In the genomic region with DNA sequence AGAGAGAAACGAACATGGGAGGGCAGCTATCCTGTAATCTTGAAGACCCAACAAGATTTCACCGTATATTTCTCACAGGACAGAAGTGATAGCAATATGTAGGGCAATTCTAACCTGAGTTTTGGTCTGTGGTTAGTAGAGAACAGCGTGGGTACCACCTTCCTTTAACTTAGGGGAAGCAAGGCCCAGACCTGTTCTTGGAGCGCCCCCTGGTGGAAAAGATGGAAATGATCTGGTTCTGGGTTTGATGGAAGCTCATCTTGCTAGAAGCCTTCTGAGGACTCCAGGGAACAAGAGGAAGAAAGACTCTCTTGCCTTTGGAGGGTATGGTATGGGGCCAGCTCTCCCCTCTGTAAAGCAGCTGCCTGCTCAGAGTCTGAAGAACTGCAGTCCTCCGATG, we compare ENCODE assay signal across 10 mouse cellular contexts. TPM values are rescaled to one million over a fixed set of nuclear protein-coding genes. Genes with fewer than 3 reads are reported as not detected.
A peak's percentile ranks its signal among the peaks of the same experiment; 100 is the strongest.
DNase-seq lines count a peak whose midpoint lies in the region; ATAC-seq and TF ChIP-seq lines count a peak whose summit lies in the region.
"Had no signal": no experiment of that assay in that cellular context is flagged by ENCODE, and none has a peak within 500 bp of the region (broad histone marks: within the 10 kb centered on the region; RNA-seq: fewer than 3 reads in every experiment).

No protein-coding gene starts in this region.

- no peak for ATAC-seq in neural tube, embryonic 15.5 days (ENCODE audit: low FRiP score)
- peak; percentile 39 for ATAC-seq in erythroid progenitor cell, adult 5-6 weeks (replicated peaks; ENCODE audit: low FRiP score, poor library complexity, severe bottlenecking)
- ATAC-seq in hindbrain, postnatal 0 days: 0 out of 2 replicates have a peak, but pooled peaks have one; percentile 53
- no peak for ATAC-seq in neural tube, embryonic 11.5 days (ENCODE audit: insufficient read depth, low FRiP score, low TSS enrichment)

- H3K27ac ChIP-seq in neural tube, embryonic 15.5 days (replicated peaks): no peak overlapping the region
- H3K27ac ChIP-seq in hindbrain, postnatal 0 days: no peak overlapping the region
- H3K27ac ChIP-seq in neural tube, embryonic 11.5 days (ENCODE audit: low read depth, low read length): no peak overlapping the region

- no peak overlapping the region for H3K4me3 ChIP-seq in neural tube, embryonic 15.5 days (replicated peaks)
- H3K4me3 ChIP-seq in hindbrain, postnatal 0 days (ENCODE audit: low read length): no peak overlapping the region
- no peak overlapping the region for H3K4me3 ChIP-seq in neural tube, embryonic 11.5 days (ENCODE audit: low read depth, low read length)

- no peaks in the 10 kb centered on the region for H3K9me3 ChIP-seq in neural tube, embryonic 15.5 days (replicated peaks)
- no peaks in the 10 kb centered on the region for H3K9me3 ChIP-seq in hindbrain, postnatal 0 days (ENCODE audit: low read length)
- no peaks in the 10 kb centered on the region for H3K9me3 ChIP-seq in neural tube, embryonic 11.5 days (ENCODE audit: control insufficient read depth, low read length)

- no peak overlapping the region for H3K9ac ChIP-seq in neural tube, embryonic 15.5 days (replicated peaks)
- no peak overlapping the region for H3K9ac ChIP-seq in hindbrain, postnatal 0 days (replicated peaks; ENCODE audit: low read length)
- H3K9ac ChIP-seq in neural tube, embryonic 11.5 days (ENCODE audit: low read length): no peak overlapping the region

- 28% methylated on average over 5 of the region's 5 CpGs for WGBS in neural tube, embryonic 15.5 days
- 27% methylated on average over 5 of the region's 5 CpGs for WGBS in hindbrain, postnatal 0 days
- WGBS in neural tube, embryonic 11.5 days: 30% methylated on average over 5 of the region's 5 CpGs

- intact Hi-C loops in left cerebral cortex, postnatal 25 days (cut with DNase I): loop anchor here (1.0 to 2.0 kb wide), 2 partner anchors 297 to 402 kb away; no protein-coding TSS in a partner anchor

- H3K27me3 ChIP-seq in neural tube, embryonic 15.5 days (replicated peaks): peaks cover 26% of the 10 kb centered on the region
- H3K27me3 ChIP-seq in hindbrain, postnatal 0 days (ENCODE audit: insufficient read depth, low read length): no peaks in the 10 kb centered on the region
- H3K27me3 ChIP-seq in neural tube, embryonic 11.5 days (ENCODE audit: control insufficient read depth, insufficient read depth, low read length): no peaks in the 10 kb centered on the region

- TF ChIP-seq CTCF in hindbrain, postnatal 0 days (IDR thresholded peaks at IDR 0.05; ENCODE audit: low read depth): peak; percentile 93

- no peak overlapping the region for H3K4me2 ChIP-seq in neural tube, embryonic 15.5 days
- no peak overlapping the region for H3K4me2 ChIP-seq in hindbrain, postnatal 0 days (ENCODE audit: low read depth, low read length)
- no peak overlapping the region for H3K4me2 ChIP-seq in neural tube, embryonic 11.5 days (ENCODE audit: low read depth)

- DNase-seq in neural tube, embryonic 10.5 days (ENCODE audit: extremely low spot score, low spot score): peak; percentile 78
- peak; percentile 84 for DNase-seq in brain, adult 2 months (ENCODE audit: low read depth, low spot score)
- peak; percentile 89 for DNase-seq in hindbrain, postnatal 0 days (ENCODE audit: low spot score)
- DNase-seq in left cerebral cortex, postnatal 25 days (ENCODE audit: low spot score in 2 of 2): peak; percentile 80 to 82
- peak; percentile 80 for DNase-seq in neural tube, embryonic 11.5 days (ENCODE audit: low spot score)
- peak; percentile 17 to 69 for DNase-seq in thymus, postnatal 10 days (ENCODE audit: low spot score in 2 of 2)

- H3K4me1 ChIP-seq in neural tube, embryonic 15.5 days: no peaks in the 10 kb centered on the region
- no peaks in the 10 kb centered on the region for H3K4me1 ChIP-seq in hindbrain, postnatal 0 days (ENCODE audit: insufficient read depth, low read length)
- no peaks in the 10 kb centered on the region for H3K4me1 ChIP-seq in neural tube, embryonic 11.5 days (ENCODE audit: control insufficient read depth, insufficient read depth, low read length)

- no peaks in the 10 kb centered on the region for H3K36me3 ChIP-seq in neural tube, embryonic 15.5 days
- no peaks in the 10 kb centered on the region for H3K36me3 ChIP-seq in hindbrain, postnatal 0 days (ENCODE audit: insufficient read depth, low read length)
- H3K36me3 ChIP-seq in neural tube, embryonic 11.5 days (ENCODE audit: control insufficient read depth, insufficient read depth, low read length): no peaks in the 10 kb centered on the region

RNA-seq across cellular contexts. Expression of gene Kcnk18, which starts 10.5 kb away (rescaled TPM):
- polyA plus RNA-seq in neural tube, embryonic 15.5 days (2015; fragmentation: Nextera tagmentation; extraction: Ambion mirVana): 0.14 and 0.27 TPM in 2 replicates
- total RNA-seq in erythroid progenitor cell, adult 5-6 weeks (2015; ENCODE audit: low replicate concordance): not detected in 2 replicates
- not detected in 2 replicates for total RNA-seq in erythroid progenitor cell, adult 5-6 weeks (2017; ENCODE audit: low replicate concordance)
- not detected in 2 replicates for total RNA-seq in hindbrain, postnatal 0 days (2014; rRNA removed)
- 0.05 TPM in 1 of 2 replicates, not detected in the other for polyA plus RNA-seq in hindbrain, postnatal 0 days (2015; fragmentation: Nextera tagmentation; extraction: Ambion mirVana)
- not detected for total RNA-seq in left cerebral cortex, postnatal 25 days (2021)
- not detected in 2 replicates for polyA plus RNA-seq in neural tube, embryonic 11.5 days (2014; fragmentation: Nextera tagmentation; extraction: Ambion mirVana)
- polyA plus RNA-seq: gonadal fat pad, adult 2 months; stomach, embryonic 14.5 days had no signal

RNA-seq across cellular contexts. Expression of gene Vax1, which starts 38.6 kb away (rescaled TPM):
- polyA plus RNA-seq in neural tube, embryonic 15.5 days (2015; fragmentation: Nextera tagmentation; extraction: Ambion mirVana): not detected in 2 replicates
- not detected in 2 replicates for total RNA-seq in erythroid progenitor cell, adult 5-6 weeks (2015; ENCODE audit: low replicate concordance)
- total RNA-seq in erythroid progenitor cell, adult 5-6 weeks (2017; ENCODE audit: low replicate concordance): not detected in 2 replicates
- total RNA-seq in hindbrain, postnatal 0 days (2014; rRNA removed): not detected in 2 replicates
- not detected in 2 replicates for polyA plus RNA-seq in hindbrain, postnatal 0 days (2015; fragmentation: Nextera tagmentation; extraction: Ambion mirVana)
- 1 to 10 TPM; 1.4 to 1.7 TPM for total RNA-seq in left cerebral cortex, postnatal 25 days (2021)
- not detected in 2 replicates for polyA plus RNA-seq in neural tube, embryonic 11.5 days (2014; fragmentation: Nextera tagmentation; extraction: Ambion mirVana)
- polyA plus RNA-seq: gonadal fat pad, adult 2 months; stomach, embryonic 14.5 days had no signal

RNA-seq across cellular contexts. Expression of gene Slc18a2, which starts 52.2 kb away (rescaled TPM):
- polyA plus RNA-seq in neural tube, embryonic 15.5 days (2015; fragmentation: Nextera tagmentation; extraction: Ambion mirVana): 9.5 and 9.6 TPM in 2 replicates
- 2.1 and 2.9 TPM in 2 replicates for total RNA-seq in erythroid progenitor cell, adult 5-6 weeks (2015; ENCODE audit: low replicate concordance)
- 0.23 and 1.0 TPM in 2 replicates for total RNA-seq in erythroid progenitor cell, adult 5-6 weeks (2017; ENCODE audit: low replicate concordance)
- total RNA-seq in hindbrain, postnatal 0 days (2014; rRNA removed): 11.4 and 13.7 TPM in 2 replicates
- 21.3 and 21.7 TPM in 2 replicates for polyA plus RNA-seq in hindbrain, postnatal 0 days (2015; fragmentation: Nextera tagmentation; extraction: Ambion mirVana)
- total RNA-seq in left cerebral cortex, postnatal 25 days (2021): under 1 TPM in 1 of 2 experiments, not detected in 1; 0.21 TPM
- polyA plus RNA-seq in neural tube, embryonic 11.5 days (2014; fragmentation: Nextera tagmentation; extraction: Ambion mirVana): 14.9 and 15.9 TPM in 2 replicates

Comparison
In these comparisons a context has a peak if more than half of its experiments do, and no peak if none do; other contexts are left out.
1. ATAC-seq: peak in erythroid progenitor cell, adult 5-6 weeks (single experiment) and hindbrain, postnatal 0 days (single experiment); none in neural tube, embryonic 15.5 days (single experiment) and neural tube, embryonic 11.5 days (single experiment).
2. Peak in every context shown above with its lines, with median percentiles within 50 percentile points of each other: DNase-seq.